Mouse (Mus musculus) limb, embryonic 13.5 days (tissue): ENCODE results near the gene Tnfrsf11a. TPM values are rescaled to one million over a fixed set of nuclear protein-coding genes. Genes with fewer than 3 reads are reported as not detected.

Experiments
- ATAC-seq: fragments of 200-750 bp; cut with Nextera tagmentation; 2 replicates; pipeline ENCODE4 v1.8.0; 2017; ENCODE audit warnings: low read depth, moderate number of reproducible peaks, moderate TSS enrichment; ENCODE audit not compliant: low FRiP score
- H3K27ac ChIP-seq: fragments of 300-500 bp; sonication (generic); 2 replicates; pipeline ENCODE4 v1.5.1; 2015; ENCODE audit warnings: inconsistent platforms, mild to moderate bottlenecking, moderate library complexity
- H3K27me3 ChIP-seq: fragments of 300-500 bp; sonication (generic); 2 replicates; pipeline ENCODE4 v1.6.1; 2015; ENCODE audit warnings: mild to moderate bottlenecking, inconsistent platforms
- H3K36me3 ChIP-seq: fragments of 300-500 bp; sonication (generic); 2 replicates; pipeline ENCODE4 v1.6.1; 2015; ENCODE audit warnings: inconsistent platforms, mild to moderate bottlenecking, moderate library complexity
- H3K4me1 ChIP-seq: fragments of 300-500 bp; sonication (generic); 2 replicates; pipeline ENCODE4 v1.6.1; 2015; ENCODE audit warnings: inconsistent platforms
- H3K4me2 ChIP-seq: fragments of 300-500 bp; sonication (generic); replicated peaks from 2 replicates; pipeline ENCODE4 v1.6.1; 2015; ENCODE audit warnings: inconsistent platforms, mild to moderate bottlenecking, moderate library complexity
- H3K4me3 ChIP-seq: fragments of 300-500 bp; sonication (generic); 2 replicates; pipeline ENCODE4 v1.5.1; 2015; ENCODE audit warnings: moderate library complexity, mild to moderate bottlenecking, inconsistent platforms
- H3K9ac ChIP-seq: fragments of 300-500 bp; sonication (generic); 2 replicates; pipeline ENCODE4 v1.6.1; 2015; ENCODE audit warnings: mild to moderate bottlenecking, inconsistent platforms
- H3K9me3 ChIP-seq: fragments of 300-500 bp; sonication (generic); 2 replicates; pipeline ENCODE4 v1.6.1; 2016; ENCODE audit warnings: inconsistent platforms
- WGBS: fragments of 180-500 bp; shearing (Covaris S2); methylation state at CpG from one replicate; pipeline ENCODE4 v1.1.7; 2015; 5-methylcytosine and 5-hydroxymethylcytosine counted together
- polyA plus RNA-seq: library from polyadenylated mRNA; unstranded; fragments of >200 nt; fragmentation: Nextera tagmentation; extraction: Ambion mirVana; gene quantifications from 2 replicates; pipeline ENCODE4 v1.2.1, GENCODE M21; 2015

Tnfrsf11a gene
- polyA plus RNA-seq, 1 experiment from 2014 or later: 0.98 TPM

DNA sequence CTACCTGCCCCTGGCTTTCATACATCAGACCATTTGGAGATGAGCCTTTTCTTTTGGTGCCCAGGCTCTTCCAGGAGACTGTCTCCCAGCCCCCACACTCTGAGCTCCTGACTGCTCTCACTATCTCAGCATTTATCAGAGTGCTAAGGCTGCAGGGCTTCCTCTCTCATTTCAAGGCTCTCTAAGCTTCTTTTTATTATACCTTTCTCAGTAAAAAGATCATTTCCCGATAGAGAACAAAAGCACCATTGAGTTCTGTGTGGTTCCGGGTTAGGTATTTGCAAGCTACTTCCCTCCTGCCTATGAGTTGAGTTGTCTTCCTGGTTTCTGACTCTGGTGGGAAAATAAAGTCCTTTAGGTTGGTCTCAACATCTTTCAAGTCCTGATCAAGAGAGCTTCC, 103.0 kb downstream of the Tnfrsf11a start:
- Histone ChIP-seq H3K27me3 (no peaks in the 10 kb centered on the region), H3K36me3 (no peaks in the 10 kb centered on the region), H3K4me2 (no peak overlapping the region), H3K9me3 (no peaks in the 10 kb centered on the region), H3K4me1 (peaks cover 12% of the 10 kb centered on the region), H3K4me3 (no peak overlapping the region), H3K9ac (no peak overlapping the region), H3K27ac (no peak overlapping the region)
- no peak for ATAC-seq
- WGBS: 73% methylated on average over 2 of the region's 2 CpGs

DNA sequence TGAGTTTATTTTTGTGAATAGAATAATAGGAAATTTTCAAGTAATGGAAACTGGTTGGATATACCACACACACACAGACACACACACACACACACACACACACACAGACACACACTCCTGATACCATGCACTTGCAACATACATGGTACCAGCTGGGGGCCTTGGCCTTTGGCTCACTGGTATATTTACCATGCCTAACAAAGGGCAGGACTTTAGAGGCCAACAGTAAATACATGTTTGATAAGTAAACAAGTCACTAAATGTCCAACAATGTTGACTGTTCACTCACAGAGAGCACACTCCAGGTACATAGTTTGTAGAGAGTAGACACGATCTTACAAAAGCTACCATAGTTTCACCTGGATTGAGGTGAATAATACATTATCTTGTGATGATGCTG, 104.6 kb downstream of the Tnfrsf11a start:
- WGBS: 91% methylated on average over 1 of the region's 1 CpGs
- no peak overlapping the region for H3K4me2 ChIP-seq
- no peak for ATAC-seq
- H3K4me1 ChIP-seq: peaks cover 12% of the 10 kb centered on the region
- no peak overlapping the region for H3K9ac ChIP-seq
- no peaks in the 10 kb centered on the region for H3K36me3 ChIP-seq
- no peaks in the 10 kb centered on the region; the same call in 1 of the 2 replicates for H3K27me3 ChIP-seq
- no peaks in the 10 kb centered on the region for H3K9me3 ChIP-seq
- H3K27ac ChIP-seq: no peak overlapping the region
- no peak overlapping the region for H3K4me3 ChIP-seq

GRCm38 (mm10) chr1:105885575-105885974, 105.1 kb downstream of the Tnfrsf11a start:
- Histone ChIP-seq H3K4me3 (no peak overlapping the region), H3K9me3 (no peaks in the 10 kb centered on the region), H3K4me2 (no peak overlapping the region), H3K27ac (no peak overlapping the region), H3K9ac (no peak overlapping the region), H3K27me3 (no peaks in the 10 kb centered on the region; the same call in 1 of the 2 replicates), H3K36me3 (no peaks in the 10 kb centered on the region), H3K4me1 (peaks cover 7% of the 10 kb centered on the region)
- 83% methylated on average over 5 of the region's 5 CpGs for WGBS
- no peak for ATAC-seq

DNA sequence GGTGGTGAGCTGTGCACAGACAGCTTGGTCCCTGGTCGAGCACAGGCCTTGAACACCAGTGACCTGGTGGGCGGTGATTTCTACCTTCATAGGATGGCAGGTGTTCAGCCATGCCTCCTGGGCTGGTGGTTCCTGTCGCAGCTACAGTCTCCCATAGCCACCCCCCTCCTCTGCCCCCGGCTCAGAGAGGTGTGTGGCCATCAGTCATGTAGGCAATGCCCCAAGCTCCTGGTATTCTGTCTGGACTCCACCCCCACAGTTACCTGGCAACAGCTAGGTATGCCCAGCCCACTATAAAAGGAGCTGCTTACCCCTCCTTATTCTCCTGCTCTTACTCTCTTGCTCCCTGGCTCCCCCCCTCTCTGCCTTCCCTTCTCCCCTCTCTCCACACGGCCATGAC, 105.8 kb downstream of the Tnfrsf11a start:
- Histone ChIP-seq H3K4me1 (no peaks in the 10 kb centered on the region), H3K9ac (no peak overlapping the region), H3K36me3 (no peaks in the 10 kb centered on the region), H3K4me2 (no peak overlapping the region), H3K27me3 (no peaks in the 10 kb centered on the region; the same call in 1 of the 2 replicates), H3K4me3 (no peak overlapping the region), H3K27ac (no peak overlapping the region), H3K9me3 (no peaks in the 10 kb centered on the region)
- ATAC-seq: no peak
- 72% methylated on average over 5 of the region's 5 CpGs for WGBS

GRCm38 (mm10) chr1:105891032-105891725, 110.7 kb downstream of the Tnfrsf11a start:
- no peak overlapping the region for H3K4me2 ChIP-seq
- WGBS: 35% methylated on average over 15 of the region's 15 CpGs
- H3K4me1 ChIP-seq: no peaks in the 10 kb centered on the region
- H3K27ac ChIP-seq: no peak overlapping the region
- no peak overlapping the region for H3K4me3 ChIP-seq
- ATAC-seq: peak; percentile 41; the same call in 1 of the 2 replicates
- H3K36me3 ChIP-seq: no peaks in the 10 kb centered on the region
- H3K27me3 ChIP-seq: no peaks in the 10 kb centered on the region; the same call in 1 of the 2 replicates
- H3K9ac ChIP-seq: no peak overlapping the region
- H3K9me3 ChIP-seq: no peaks in the 10 kb centered on the region

DNA sequence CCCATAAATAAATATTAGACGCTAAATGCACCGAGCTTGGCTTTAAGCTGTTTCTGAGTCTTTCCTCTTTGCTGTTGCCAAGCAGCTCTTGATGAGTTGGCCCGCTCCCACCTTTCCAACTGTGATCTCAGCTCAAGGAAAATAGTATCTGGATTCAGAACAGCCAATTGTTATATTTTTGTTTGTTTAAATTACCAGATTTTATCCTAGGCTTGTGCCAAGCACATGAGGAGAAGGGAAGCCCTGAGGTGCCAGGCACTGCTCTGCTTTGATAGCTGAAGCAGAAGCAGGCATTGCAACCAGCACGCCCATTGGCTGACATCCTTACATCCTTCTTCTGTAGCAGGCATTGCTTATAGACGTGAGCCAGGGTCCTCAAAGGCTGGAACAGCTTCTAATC, 114.5 kb downstream of the Tnfrsf11a start:
- Histone ChIP-seq H3K9ac (no peak overlapping the region), H3K36me3 (no peaks in the 10 kb centered on the region), H3K9me3 (no peaks in the 10 kb centered on the region), H3K4me2 (no peak overlapping the region), H3K27ac (no peak overlapping the region), H3K4me3 (no peak overlapping the region), H3K27me3 (no peaks in the 10 kb centered on the region; the same call in 1 of the 2 replicates), H3K4me1 (no peaks in the 10 kb centered on the region)
- 64% methylated on average over 5 of the region's 5 CpGs for WGBS
- no peak for ATAC-seq

Other genes with a start within 250 kb of the Tnfrsf11a start
- gene Pign, start 117.0 kb upstream of the Tnfrsf11a start, polyA plus RNA-seq: 12.0 and 15.2 TPM in 2 replicates
- 24.8 and 26.3 TPM in 2 replicates for gene Relch, start 116.9 kb upstream of the Tnfrsf11a start, polyA plus RNA-seq
- 2.2 and 2.4 TPM in 2 replicates for gene Zcchc2, start 209.7 kb downstream of the Tnfrsf11a start, polyA plus RNA-seq